Mouse (Mus musculus): ENCODE measurements around the gene Hdhd5.

The Hdhd5 gene

GRCm38 (mm10) chr6:120531020-120531965, at the start of gene Hdhd5:
TSS of gene Hdhd5 (minus strand) at chr6:120531319.
- DNase-seq (ENCODE audit: low read depth, low spot score) = peak; percentile 98

- no peak for DNase-seq (ENCODE audit: low read depth, low spot score)
These were observed 49.5 kb upstream of the Hdhd5 start for GRCm38 (mm10) chr6:120580713-120581015.

GRCm38 (mm10) chr6:120579831-120580712, 49.0 kb upstream of the Hdhd5 start:
- DNase-seq (ENCODE audit: low read depth, low spot score) = peak; percentile 76

- DNase-seq (ENCODE audit: low read depth, low spot score) = peak; percentile 16
These were observed 48.2 kb upstream of the Hdhd5 start for GRCm38 (mm10) chr6:120579110-120579830.

DNA sequence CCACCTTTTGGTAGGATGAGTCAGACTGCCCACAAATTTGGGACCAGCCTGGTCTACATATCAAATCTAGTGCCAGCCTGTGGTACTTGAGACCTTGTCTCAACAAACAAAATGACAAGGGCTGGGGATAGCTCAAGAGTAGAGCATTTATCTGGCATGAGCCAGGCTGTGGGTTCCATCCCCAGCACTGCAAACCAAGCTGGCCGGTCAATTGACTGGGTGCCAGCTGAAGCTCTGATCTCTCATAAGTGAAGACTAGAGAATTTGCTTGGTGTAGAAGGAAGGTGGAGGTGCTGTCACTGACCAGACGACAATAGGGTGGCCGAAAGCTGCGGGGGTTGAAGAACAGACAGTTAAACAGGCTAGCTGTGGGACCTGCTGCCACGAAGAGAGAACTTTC, 47.4 kb upstream of the Hdhd5 start:
- no peak for DNase-seq (ENCODE audit: low read depth, low spot score)

- DNase-seq (ENCODE audit: low read depth, low spot score) = no peak
These were observed 41.3 kb upstream of the Hdhd5 start for GRCm38 (mm10) chr6:120572372-120572771.

GRCm38 (mm10) chr6:120568257-120568656, 37.1 kb upstream of the Hdhd5 start:
- no peak for DNase-seq (ENCODE audit: low read depth, low spot score)

DNA sequence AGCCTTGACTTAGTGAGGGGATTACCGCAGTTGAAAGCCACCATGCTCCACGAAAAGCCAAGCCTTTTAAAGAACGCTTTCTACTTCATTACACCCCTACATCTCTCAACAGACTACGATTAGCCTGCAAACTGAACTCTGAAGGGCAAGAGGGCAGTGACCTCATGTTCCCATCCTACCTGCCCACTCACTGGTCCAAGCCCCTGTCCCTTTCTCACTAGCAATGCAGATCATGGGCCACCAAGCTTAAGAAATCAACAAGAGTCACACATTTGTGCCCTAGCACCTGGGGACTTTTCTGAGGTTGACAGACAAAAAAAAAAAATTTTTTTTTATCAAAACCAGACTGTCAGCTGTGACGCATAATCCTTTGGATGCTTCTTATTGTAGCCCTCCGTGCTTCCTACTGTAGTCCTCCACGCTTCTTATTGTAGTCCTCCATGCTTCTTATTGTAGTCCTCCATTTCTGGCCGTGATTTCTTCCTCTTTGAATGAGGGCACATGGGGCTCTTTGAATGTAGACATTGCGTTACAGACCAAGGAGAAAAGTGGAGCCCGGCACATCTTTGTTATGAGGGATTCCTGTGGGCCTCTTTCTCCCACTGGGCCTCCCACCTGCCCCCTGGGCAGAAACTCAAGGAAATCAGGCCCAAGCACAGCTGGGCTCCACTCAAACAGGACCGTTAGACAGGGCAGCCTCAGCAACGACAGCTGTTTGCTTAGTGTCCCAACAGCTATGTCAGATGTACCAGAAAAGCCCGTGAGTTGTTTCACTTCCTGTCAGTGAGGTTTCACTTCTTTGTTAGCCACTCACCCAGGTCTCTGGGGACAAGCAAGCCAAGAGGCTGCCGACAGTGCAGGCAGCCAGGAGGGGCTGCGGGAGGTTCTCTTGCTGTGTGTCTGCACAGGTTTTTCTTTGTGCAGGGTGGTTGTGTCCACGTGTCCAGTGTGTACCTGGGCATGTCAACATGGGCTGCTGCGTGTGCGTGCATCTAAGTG, 36.1 kb upstream of the Hdhd5 start:
- DNase-seq (ENCODE audit: low read depth, low spot score) = peak; percentile 69

DNA sequence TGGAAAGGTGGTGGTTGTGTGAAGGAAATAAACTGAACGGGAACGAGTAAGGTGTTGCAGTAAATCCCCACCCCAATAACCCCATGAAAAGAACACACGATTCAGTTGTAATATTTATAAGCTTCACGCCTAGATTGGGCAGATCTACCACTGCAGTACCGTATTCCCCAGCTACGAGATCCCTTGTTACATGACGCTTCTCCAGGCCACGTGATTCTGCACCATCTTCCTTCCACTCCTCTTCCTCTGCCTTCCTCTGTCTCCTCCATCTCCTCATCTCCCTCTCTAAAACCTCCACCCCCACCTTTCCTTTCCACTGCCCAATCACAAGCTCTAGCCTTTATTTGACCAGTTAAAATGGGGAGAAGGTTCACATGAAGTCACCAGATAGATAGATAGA, 25.5 kb upstream of the Hdhd5 start:
- DNase-seq (ENCODE audit: low read depth, low spot score) = no peak

GRCm38 (mm10) chr6:120555983-120556567, 25.0 kb upstream of the Hdhd5 start:
- no peak for DNase-seq (ENCODE audit: low read depth, low spot score)

DNA sequence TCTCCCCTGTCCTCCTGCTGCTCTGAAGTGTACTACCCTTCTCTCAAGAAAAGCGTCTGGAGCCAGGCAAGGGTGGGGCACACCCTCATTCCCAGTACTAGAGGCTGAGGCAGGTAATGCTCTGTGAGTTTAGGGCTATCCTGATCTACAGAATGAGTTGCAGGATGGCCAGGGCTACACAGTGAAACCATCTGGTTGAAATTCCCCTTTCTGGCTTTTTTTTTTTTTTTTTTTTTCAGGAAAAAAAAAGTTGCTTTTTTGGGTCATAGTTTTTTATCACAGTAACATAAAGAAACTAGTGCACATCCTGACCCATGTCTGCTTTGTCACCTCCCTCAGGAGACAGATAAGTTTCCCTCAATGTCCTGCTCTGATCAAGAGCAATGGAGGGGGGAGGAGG, 24.0 kb upstream of the Hdhd5 start:
- DNase-seq (ENCODE audit: low read depth, low spot score) = no peak

DNA sequence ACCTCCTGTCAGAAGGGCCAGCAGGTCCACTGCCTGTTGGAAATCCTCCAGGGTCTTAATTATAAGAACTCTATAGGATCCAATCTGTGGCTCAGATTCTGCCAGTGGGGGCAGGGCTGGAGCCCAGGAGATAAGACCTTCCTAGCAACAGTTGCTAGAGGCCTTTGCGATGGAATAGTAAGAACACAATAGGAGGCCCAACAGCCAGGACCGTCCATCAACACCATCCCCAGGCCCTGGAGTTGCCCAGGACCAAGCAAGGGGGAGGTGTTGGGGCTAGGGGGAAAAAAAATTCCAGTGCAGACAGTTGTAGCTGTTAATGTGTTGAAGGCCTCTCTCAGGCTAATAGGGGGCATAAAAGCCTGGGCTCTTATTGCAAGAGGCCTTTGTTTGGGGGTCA, 19.1 kb upstream of the Hdhd5 start:
- DNase-seq (ENCODE audit: low read depth, low spot score) = no peak

DNA sequence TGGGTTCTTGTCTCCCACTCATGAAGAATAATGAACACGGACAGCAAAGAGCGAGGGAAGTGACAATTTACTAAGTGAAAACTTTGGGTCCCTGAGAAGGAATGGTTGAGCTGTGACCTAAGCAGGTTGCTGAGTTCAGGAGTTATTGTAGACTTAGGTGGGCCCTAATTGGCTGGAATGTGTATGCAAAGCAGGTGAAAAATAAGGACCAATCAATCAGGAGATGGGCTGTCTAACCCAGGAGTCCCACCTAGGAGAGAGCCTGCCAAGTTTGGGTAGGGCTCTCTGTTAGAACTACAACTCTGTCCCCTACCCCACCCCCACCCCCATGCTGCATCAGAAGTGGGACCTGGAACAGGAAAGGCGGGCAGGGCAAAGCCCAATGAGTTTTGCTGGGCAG, 17.5 kb upstream of the Hdhd5 start:
- DNase-seq (ENCODE audit: low read depth, low spot score) = no peak

- DNase-seq (ENCODE audit: low read depth, low spot score) = no peak
These were observed 15.9 kb upstream of the Hdhd5 start for GRCm38 (mm10) chr6:120546973-120547372.

- DNase-seq (ENCODE audit: low read depth, low spot score) = no peak
These were observed 15.2 kb upstream of the Hdhd5 start for GRCm38 (mm10) chr6:120546292-120546691.

GRCm38 (mm10) chr6:120542061-120542460, 10.9 kb upstream of the Hdhd5 start:
- DNase-seq (ENCODE audit: low read depth, low spot score) = peak; percentile 52

- no peak for DNase-seq (ENCODE audit: low read depth, low spot score)
These were observed 10.3 kb upstream of the Hdhd5 start for GRCm38 (mm10) chr6:120541386-120541785.

- no peak for DNase-seq (ENCODE audit: low read depth, low spot score)
These were observed 8.7 kb upstream of the Hdhd5 start for GRCm38 (mm10) chr6:120539781-120540231.

DNA sequence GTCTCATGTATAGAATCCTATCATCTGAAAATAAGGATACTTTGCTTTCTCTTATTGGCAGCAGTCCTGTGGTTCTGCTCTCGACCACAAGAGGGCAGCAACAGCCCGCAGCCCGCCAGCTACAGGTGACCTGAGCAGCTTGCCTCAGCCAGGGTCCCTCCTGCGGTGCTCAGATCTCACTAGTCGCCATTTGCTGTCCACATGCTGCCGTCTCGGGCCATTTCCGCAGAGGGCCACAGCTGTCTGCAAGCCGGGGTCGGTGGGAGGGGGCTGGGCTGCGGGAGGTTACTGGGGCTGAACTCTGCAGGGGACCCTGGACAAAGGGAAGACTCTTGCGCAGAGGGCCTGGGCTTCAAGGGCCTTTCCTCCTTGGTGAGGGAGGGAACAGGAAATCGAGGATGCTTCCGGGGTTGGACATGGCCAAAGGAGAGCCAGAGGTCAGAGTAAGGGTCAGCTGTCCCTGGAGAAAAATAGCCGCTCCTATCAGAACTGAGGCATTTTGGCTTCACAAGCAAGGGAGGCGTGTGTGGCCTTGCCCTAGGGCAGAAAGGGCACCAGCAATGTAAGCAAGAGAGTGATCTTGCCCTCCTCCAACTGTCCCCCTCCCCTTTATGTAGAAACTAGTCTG, 8.1 kb upstream of the Hdhd5 start:
- peak; percentile 88 for DNase-seq (ENCODE audit: low read depth, low spot score)

- peak; percentile 46 for DNase-seq (ENCODE audit: low read depth, low spot score)
These were observed 5.2 kb upstream of the Hdhd5 start for GRCm38 (mm10) chr6:120536337-120536736.

All from CD4-positive, CD25-positive, alpha-beta regulatory T cell, adult 2 months (primary cell).